Mouse (Mus musculus) cortical plate, adult 2 months (tissue): Measurements from ENCODE around the gene Cacng8. TPM values are rescaled to one million over a fixed set of nuclear protein-coding genes. Genes with fewer than 3 reads are reported as not detected.

ENCODE experiments used
- H3K27ac ChIP-seq: fragments of 200-500 bp; 2 replicates; pipeline ENCODE4 v1.5.1; 2012; ENCODE audit warnings: low read length, control low read depth, inconsistent platforms; ENCODE audit not compliant: insufficient read depth
- H3K4me1 ChIP-seq: fragments of 200-500 bp; 2 replicates; pipeline ENCODE4 v1.6.1; 2011; ENCODE audit warnings: low read length; ENCODE audit not compliant: control insufficient read depth, insufficient read depth
- H3K4me3 ChIP-seq: fragments of 200-500 bp; 2 replicates; pipeline ENCODE4 v1.5.1; 2011; ENCODE audit warnings: mild to moderate bottlenecking, low read length, control low read depth; ENCODE audit not compliant: insufficient read depth
- CTCF ChIP-seq: fragments of 200-500 bp; IDR thresholded peaks from 2 replicates; pipeline ENCODE4 v1.5.1; 2011; ENCODE audit warnings: mild to moderate bottlenecking, control low read depth, low read length; ENCODE audit not compliant: insufficient read depth; ENCODE audit errors: extremely low read depth
- POLR2A ChIP-seq: fragments of 200-500 bp; IDR thresholded peaks from 2 replicates; pipeline ENCODE4 v1.6.1; 2011; ENCODE audit warnings: mild to moderate bottlenecking, low read length, control low read depth; ENCODE audit not compliant: insufficient read depth; ENCODE audit errors: extremely low read depth
- polyA plus RNA-seq: library from polyadenylated mRNA; depleted of rRNA; stranded (reverse); fragments of >200 nt; gene quantifications from 2 replicates; pipeline ENCODE4 v1.2.3, GENCODE M21; 2012; rRNA removed

Cacng8 gene
- polyA plus RNA-seq, result 50.3 and 63.3 TPM in 2 replicates

DNA sequence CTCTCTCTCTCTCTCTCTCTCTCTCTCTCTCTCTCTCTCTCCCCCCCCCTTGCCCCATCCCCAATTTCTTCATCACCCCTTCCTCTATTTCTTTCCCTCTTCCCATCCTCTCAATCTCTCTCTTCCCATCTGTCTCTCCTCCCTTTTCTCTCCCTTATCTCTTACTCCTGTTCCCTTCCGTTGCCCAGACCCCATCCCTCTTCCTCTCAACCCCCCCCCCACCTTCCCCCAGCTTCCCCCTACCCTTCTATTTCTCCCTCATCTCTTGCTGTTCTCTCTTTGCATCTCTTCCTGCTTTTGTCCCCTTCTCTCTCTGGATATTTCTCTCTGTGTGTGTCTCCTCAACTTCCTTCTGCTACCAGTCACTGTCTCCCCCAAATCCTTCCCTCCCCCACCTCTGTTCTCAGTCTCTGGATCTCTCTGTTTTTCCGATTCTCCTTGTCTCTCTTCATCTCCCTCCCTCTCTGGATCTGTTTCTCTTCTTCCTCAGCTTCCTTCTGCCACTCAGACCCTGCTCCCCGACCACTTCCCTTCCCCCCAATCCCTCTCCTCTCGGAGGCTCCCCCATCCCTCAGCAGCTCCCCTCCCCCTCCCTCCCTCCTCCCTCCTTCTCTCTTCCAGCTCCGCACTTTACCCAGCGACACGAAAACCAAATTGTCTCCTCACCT lies at the start of gene Cacng8:
Gene Cacng8, plus strand, starts transcription at position 271 of the 668 bp plus-strand sequence.
- Histone ChIP-seq H3K4me3 (peak within 1 kb of the TSS; percentile 87), H3K4me1 (peaks cover 8% of the 10 kb centered on the region), H3K27ac (peak within 1 kb of the TSS; percentile 92)
- TF ChIP-seq CTCF (no peak), POLR2A (no peak)

DNA sequence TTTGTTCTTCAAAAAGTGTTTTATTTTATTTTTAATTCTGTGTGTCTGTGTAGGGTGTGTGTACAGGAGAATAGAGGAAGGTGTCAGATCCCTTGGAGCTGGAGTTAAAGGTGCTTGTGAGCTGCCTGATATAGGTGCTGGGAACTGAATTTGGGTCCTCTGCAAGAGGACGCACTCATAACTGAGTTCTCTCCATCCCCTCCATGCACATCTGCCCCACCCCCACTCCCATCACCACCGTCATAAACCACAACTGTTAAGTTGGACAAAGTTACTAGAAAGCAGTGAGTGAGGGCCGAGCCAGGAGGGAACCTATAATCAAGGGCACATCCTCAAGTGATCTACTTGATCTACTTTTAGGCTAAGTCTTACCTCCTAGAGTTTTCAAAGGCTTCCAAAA lies 46.6 kb upstream of the Cacng8 start:
- Histone ChIP-seq H3K27ac (no peak overlapping the region), H3K4me1 (peaks cover 2% of the 10 kb centered on the region; the same call in 1 of the 2 replicates), H3K4me3 (no peak overlapping the region)
- TF ChIP-seq CTCF (no peak), POLR2A (no peak)

DNA sequence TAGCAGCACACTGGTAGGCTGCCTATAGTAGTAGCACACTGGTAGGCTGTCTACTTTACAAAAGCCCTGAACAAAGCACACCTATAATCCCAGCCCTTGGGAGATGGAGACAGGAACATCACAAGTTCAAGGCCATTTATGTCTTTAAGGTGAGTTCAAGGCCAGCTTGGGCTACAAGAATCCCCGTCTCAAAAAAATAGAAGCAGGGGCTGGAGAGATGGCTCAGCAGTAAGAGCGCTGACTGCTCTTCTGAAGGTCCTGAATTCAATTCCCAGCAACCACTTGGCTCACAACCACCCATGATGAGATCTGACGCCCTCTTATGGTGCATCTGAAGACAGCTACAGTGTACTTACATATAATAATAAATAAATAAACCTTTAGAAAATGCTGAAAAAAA lies 45.2 kb upstream of the Cacng8 start:
- no peak for TF ChIP-seq POLR2A
- no peak for TF ChIP-seq CTCF

DNA sequence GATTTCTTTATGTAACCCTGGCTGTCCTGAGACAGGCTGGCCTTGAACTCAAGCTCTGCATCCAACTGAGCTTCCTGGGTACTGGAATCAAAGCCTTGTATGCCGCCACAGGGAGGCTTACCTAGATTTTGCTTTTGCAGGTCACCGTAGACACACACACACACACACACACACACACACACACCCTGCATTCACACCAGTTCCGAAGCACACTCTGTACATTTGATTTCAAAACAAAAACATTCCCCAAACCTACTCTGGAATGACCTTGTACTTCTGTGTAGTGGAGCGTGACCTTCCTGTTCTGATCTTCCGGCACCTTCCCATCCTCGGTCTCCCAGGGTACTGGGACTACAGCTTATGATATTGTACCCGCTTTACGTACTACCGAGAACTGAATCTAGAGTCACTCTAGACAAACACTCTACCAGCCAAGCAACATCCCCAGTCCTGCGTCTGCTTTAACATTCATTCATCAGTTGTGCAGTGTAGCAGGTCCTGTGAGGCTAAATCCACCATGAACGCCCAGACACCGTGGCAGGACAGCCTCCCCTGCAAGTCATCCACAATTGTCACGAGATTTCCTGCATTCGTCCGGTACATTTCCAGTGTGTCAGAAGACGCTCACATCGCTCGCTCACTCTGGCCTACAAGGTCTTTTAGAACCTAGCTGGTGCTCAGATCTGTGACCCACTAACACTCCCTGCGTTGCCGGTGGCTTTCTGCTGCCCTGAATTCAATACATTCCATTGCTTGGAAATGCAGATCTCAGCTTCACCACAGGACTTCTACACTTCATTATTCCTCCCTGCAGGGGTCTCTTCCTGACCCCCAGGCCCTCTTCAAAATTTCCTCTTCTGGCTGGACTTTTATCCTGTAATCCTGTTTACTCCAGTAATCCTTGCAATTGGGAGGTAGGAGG lies 42.9 kb upstream of the Cacng8 start:
- Histone ChIP-seq H3K4me3 (no peak overlapping the region), H3K27ac (no peak overlapping the region), H3K4me1 (no peaks in the 10 kb centered on the region)
- no peak for TF ChIP-seq CTCF
- no peak for TF ChIP-seq POLR2A

More for the DNA sequence above, 45.2 kb upstream of the Cacng8 start:
- Histone ChIP-seq H3K4me1 (peaks cover 2% of the 10 kb centered on the region; the same call in 1 of the 2 replicates), H3K27ac (no peak overlapping the region), H3K4me3 (no peak overlapping the region)

- TF ChIP-seq CTCF (no peak), POLR2A (no peak)
- H3K27ac ChIP-seq, result no peak overlapping the region
- no peak overlapping the region for H3K4me3 ChIP-seq
- no peaks in the 10 kb centered on the region for H3K4me1 ChIP-seq
Measured at GRCm38 (mm10) chr7:3348326-3348725, 42.2 kb upstream of the Cacng8 start.

- Histone ChIP-seq H3K4me3 (no peak overlapping the region), H3K4me1 (0 out of 2 replicates have a peak, but pooled peaks cover 2% of the 10 kb centered on the region), H3K27ac (no peak overlapping the region)
- no peak for TF ChIP-seq POLR2A
- no peak for TF ChIP-seq CTCF
Measured at GRCm38 (mm10) chr7:3349775-3350174, 40.7 kb upstream of the Cacng8 start.

GRCm38 (mm10) chr7:3351536-3351935 lies 38.9 kb upstream of the Cacng8 start:
- Histone ChIP-seq H3K4me3 (no peak overlapping the region), H3K27ac (no peak overlapping the region), H3K4me1 (0 out of 2 replicates have a peak, but pooled peaks cover 2% of the 10 kb centered on the region)
- TF ChIP-seq POLR2A (no peak), CTCF (no peak)

DNA sequence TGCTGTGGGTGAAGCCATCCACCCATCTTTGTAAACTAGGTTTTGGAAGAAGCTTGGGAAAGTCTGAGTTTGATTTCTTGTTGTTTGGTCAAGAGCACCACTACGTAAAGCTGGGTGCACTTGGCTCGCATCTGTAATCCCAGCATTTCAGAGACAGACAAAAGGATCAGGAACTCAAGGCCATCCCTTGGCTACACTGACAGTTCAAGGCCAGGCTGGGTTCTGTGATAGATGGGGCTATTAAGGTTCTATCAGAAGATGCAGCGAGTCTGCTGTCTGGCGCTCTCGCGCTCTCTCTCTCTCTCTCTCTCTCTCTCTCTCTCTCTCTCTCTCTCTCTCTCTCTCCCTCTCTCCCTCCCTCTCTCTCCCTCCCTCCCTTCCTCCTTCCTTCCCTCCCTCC lies 35.6 kb upstream of the Cacng8 start:
- Histone ChIP-seq H3K27ac (no peak overlapping the region), H3K4me1 (0 out of 2 replicates have a peak, but pooled peaks cover 2% of the 10 kb centered on the region), H3K4me3 (no peak overlapping the region)
- TF ChIP-seq CTCF (no peak), POLR2A (no peak)

- no peak overlapping the region for H3K4me3 ChIP-seq
- no peak overlapping the region for H3K27ac ChIP-seq
- TF ChIP-seq CTCF (no peak), POLR2A (no peak)
- no peaks in the 10 kb centered on the region for H3K4me1 ChIP-seq
Measured at GRCm38 (mm10) chr7:3360678-3361077, 29.8 kb upstream of the Cacng8 start.
